Mouse (Mus musculus) embryonic facial prominence, embryonic 13.5 days (tissue): ENCODE results near the gene Ntn4. TPM values are rescaled to one million over a fixed set of nuclear protein-coding genes. Genes with fewer than 3 reads are reported as not detected.

Experiments
- ATAC-seq: fragments of 200-750 bp; cut with Nextera tagmentation; 2 replicates; pipeline ENCODE4 v1.8.0; 2017; ENCODE audit warnings: low read depth; ENCODE audit not compliant: insufficient number of reproducible peaks, insufficient read depth, low FRiP score, low TSS enrichment
- H3K27ac ChIP-seq: fragments of 300-500 bp; sonication (generic); 2 replicates; pipeline ENCODE4 v1.5.1; 2015; ENCODE audit warnings: moderate library complexity, mild to moderate bottlenecking, inconsistent platforms
- H3K27me3 ChIP-seq: fragments of 300-500 bp; sonication (generic); 2 replicates; pipeline ENCODE4 v1.6.1; 2015; ENCODE audit warnings: mild to moderate bottlenecking, inconsistent platforms
- H3K36me3 ChIP-seq: fragments of 300-500 bp; sonication (generic); 2 replicates; pipeline ENCODE4 v1.6.1; 2015; ENCODE audit warnings: mild to moderate bottlenecking, inconsistent platforms
- H3K4me1 ChIP-seq: fragments of 300-500 bp; sonication (generic); 2 replicates; pipeline ENCODE4 v1.6.1; 2015; ENCODE audit warnings: inconsistent platforms
- H3K4me2 ChIP-seq: fragments of 300-500 bp; sonication (generic); 2 replicates; pipeline ENCODE4 v1.6.1; 2015; ENCODE audit warnings: moderate library complexity, mild to moderate bottlenecking, inconsistent platforms
- H3K4me3 ChIP-seq: fragments of 300-500 bp; sonication (generic); 2 replicates; pipeline ENCODE4 v1.5.1; 2015; ENCODE audit warnings: mild to moderate bottlenecking, inconsistent platforms
- H3K9ac ChIP-seq: fragments of 300-500 bp; sonication (generic); 2 replicates; pipeline ENCODE4 v1.6.1; 2015; ENCODE audit warnings: mild to moderate bottlenecking, inconsistent platforms
- H3K9me3 ChIP-seq: fragments of 300-500 bp; sonication (generic); 2 replicates; pipeline ENCODE4 v1.6.1; 2016; ENCODE audit warnings: inconsistent platforms
- WGBS: fragments of 180-500 bp; shearing (Covaris S2); methylation state at CpG from one replicate; pipeline ENCODE4 v1.1.7; 2015; ENCODE audit warnings: mixed read lengths; 5-methylcytosine and 5-hydroxymethylcytosine counted together
- polyA plus RNA-seq: library from polyadenylated mRNA; unstranded; fragments of >200 nt; fragmentation: Nextera tagmentation; extraction: Ambion mirVana; gene quantifications from 2 replicates; pipeline ENCODE4 v1.2.1, GENCODE M21; 2015

Gene Ntn4
- polyA plus RNA-seq, 1 experiment from 2014 or later = 0.87 TPM

- Histone ChIP-seq H3K9me3 (0 out of 2 replicates have a peak, but pooled peaks cover 4% of the 10 kb centered on the region), H3K27ac (no peak overlapping the region), H3K9ac (no peak overlapping the region), H3K4me2 (no peak overlapping the region), H3K4me1 (no peaks in the 10 kb centered on the region), H3K4me3 (no peak overlapping the region), H3K36me3 (no peaks in the 10 kb centered on the region), H3K27me3 (no peaks in the 10 kb centered on the region)
- WGBS = 31% methylated on average over 8 of the region's 8 CpGs
- no peak for ATAC-seq
These were observed 25.6 kb upstream of the Ntn4 start for GRCm38 (mm10) chr10:93614850-93615249.

- H3K36me3 ChIP-seq = no peaks in the 10 kb centered on the region
- 69% methylated on average over 7 of the region's 7 CpGs for WGBS
- H3K4me3 ChIP-seq = no peak overlapping the region
- H3K9me3 ChIP-seq = no peaks in the 10 kb centered on the region
- peaks cover 4% of the 10 kb centered on the region; the same call in 1 of the 2 replicates for H3K4me1 ChIP-seq
- no peak overlapping the region for H3K4me2 ChIP-seq
- H3K27me3 ChIP-seq = no peaks in the 10 kb centered on the region
- no peak overlapping the region for H3K9ac ChIP-seq
- ATAC-seq = no peak
- no peak overlapping the region for H3K27ac ChIP-seq
These were observed 19.9 kb upstream of the Ntn4 start for GRCm38 (mm10) chr10:93620438-93621179.

GRCm38 (mm10) chr10:93623725-93624124 is 16.8 kb upstream of the Ntn4 start:
- no peak for ATAC-seq
- no peaks in the 10 kb centered on the region for H3K9me3 ChIP-seq
- 54% methylated on average over 9 of the region's 9 CpGs for WGBS
- H3K4me2 ChIP-seq = no peak overlapping the region
- no peak overlapping the region for H3K4me3 ChIP-seq
- no peaks in the 10 kb centered on the region for H3K36me3 ChIP-seq
- peaks cover 4% of the 10 kb centered on the region; the same call in 1 of the 2 replicates for H3K4me1 ChIP-seq
- H3K9ac ChIP-seq = no peak overlapping the region
- H3K27me3 ChIP-seq = no peaks in the 10 kb centered on the region
- no peak overlapping the region for H3K27ac ChIP-seq

- Histone ChIP-seq H3K4me2 (no peak overlapping the region), H3K27ac (no peak overlapping the region), H3K4me1 (peaks cover 4% of the 10 kb centered on the region; the same call in 1 of the 2 replicates), H3K36me3 (no peaks in the 10 kb centered on the region), H3K27me3 (no peaks in the 10 kb centered on the region), H3K9ac (no peak overlapping the region), H3K9me3 (no peaks in the 10 kb centered on the region), H3K4me3 (no peak overlapping the region)
- WGBS = 63% methylated on average over 10 of the region's 10 CpGs
- no peak for ATAC-seq
These were observed 16.3 kb upstream of the Ntn4 start for GRCm38 (mm10) chr10:93624151-93624550.

GRCm38 (mm10) chr10:93630310-93630709 is 10.2 kb upstream of the Ntn4 start:
- Histone ChIP-seq H3K9ac (no peak overlapping the region), H3K27me3 (0 out of 2 replicates have a peak, but pooled peaks cover 2% of the 10 kb centered on the region), H3K4me3 (no peak overlapping the region), H3K4me2 (no peak overlapping the region), H3K27ac (no peak overlapping the region), H3K9me3 (no peaks in the 10 kb centered on the region), H3K36me3 (no peaks in the 10 kb centered on the region), H3K4me1 (no peaks in the 10 kb centered on the region)
- WGBS = 92% methylated on average over 5 of the region's 5 CpGs
- no peak for ATAC-seq

- H3K4me1 ChIP-seq = no peaks in the 10 kb centered on the region
- H3K27ac ChIP-seq = no peak overlapping the region
- H3K9me3 ChIP-seq = no peaks in the 10 kb centered on the region
- no peak for ATAC-seq
- no peak overlapping the region for H3K4me2 ChIP-seq
- H3K4me3 ChIP-seq = no peak overlapping the region
- no peaks in the 10 kb centered on the region for H3K36me3 ChIP-seq
- 69% methylated on average over 4 of the region's 4 CpGs for WGBS
- 0 out of 2 replicates have a peak, but pooled peaks cover 6% of the 10 kb centered on the region for H3K27me3 ChIP-seq
- H3K9ac ChIP-seq = no peak overlapping the region
These were observed 8.4 kb upstream of the Ntn4 start for GRCm38 (mm10) chr10:93632086-93632485.

- 85% methylated on average over 5 of the region's 5 CpGs for WGBS
These were observed 6.9 kb upstream of the Ntn4 start for GRCm38 (mm10) chr10:93633563-93633962.

GRCm38 (mm10) chr10:93633971-93634370 is 6.5 kb upstream of the Ntn4 start:
- Histone ChIP-seq H3K9me3 (no peaks in the 10 kb centered on the region), H3K4me3 (no peak overlapping the region), H3K27ac (no peak overlapping the region), H3K4me1 (no peaks in the 10 kb centered on the region), H3K4me2 (no peak overlapping the region), H3K27me3 (peaks cover 13% of the 10 kb centered on the region; the same call in 1 of the 2 replicates), H3K36me3 (no peaks in the 10 kb centered on the region), H3K9ac (no peak overlapping the region)
- ATAC-seq = no peak
- 95% methylated on average over 2 of the region's 2 CpGs for WGBS

More at GRCm38 (mm10) chr10:93633563-93633962, 6.9 kb upstream of the Ntn4 start:
- no peak overlapping the region for H3K4me2 ChIP-seq
- H3K27ac ChIP-seq = no peak overlapping the region
- H3K4me1 ChIP-seq = no peaks in the 10 kb centered on the region
- peaks cover 12% of the 10 kb centered on the region; the same call in 1 of the 2 replicates for H3K27me3 ChIP-seq
- no peak overlapping the region for H3K9ac ChIP-seq
- no peak for ATAC-seq
- no peak overlapping the region for H3K4me3 ChIP-seq
- no peaks in the 10 kb centered on the region for H3K9me3 ChIP-seq
- no peaks in the 10 kb centered on the region for H3K36me3 ChIP-seq

GRCm38 (mm10) chr10:93635941-93636340 is 4.5 kb upstream of the Ntn4 start:
- H3K4me3 ChIP-seq = no peak overlapping the region
- H3K27ac ChIP-seq = no peak overlapping the region
- peaks cover 10% of the 10 kb centered on the region for H3K4me1 ChIP-seq
- peaks cover 27% of the 10 kb centered on the region for H3K27me3 ChIP-seq
- WGBS = 30% methylated on average over 9 of the region's 9 CpGs
- no peak overlapping the region for H3K9ac ChIP-seq
- ATAC-seq = no peak
- H3K9me3 ChIP-seq = no peaks in the 10 kb centered on the region
- H3K36me3 ChIP-seq = no peaks in the 10 kb centered on the region
- no peak overlapping the region for H3K4me2 ChIP-seq

GRCm38 (mm10) chr10:93640953-93641820 is 706 bp downstream of the Ntn4 start:
- Histone ChIP-seq H3K4me3 (peak overlapping the region; percentile 76), H3K4me1 (peaks cover 18% of the 10 kb centered on the region), H3K9me3 (no peaks in the 10 kb centered on the region), H3K27me3 (peaks cover 40% of the 10 kb centered on the region), H3K36me3 (no peaks in the 10 kb centered on the region), H3K9ac (peak overlapping the region; percentile 82), H3K27ac (peak overlapping the region; percentile 39; the same call in 1 of the 2 replicates), H3K4me2 (peak overlapping the region; percentile 99)
- WGBS = under 1% methylated on average over 64 of the region's 73 CpGs
- ATAC-seq = peak; percentile 59

GRCm38 (mm10) chr10:93641821-93642746 is 1.6 kb downstream of the Ntn4 start:
- H3K27ac ChIP-seq = no peak overlapping the region
- WGBS = 6% methylated on average over 32 of the region's 32 CpGs
- peaks cover 37% of the 10 kb centered on the region for H3K27me3 ChIP-seq
- peaks cover 18% of the 10 kb centered on the region for H3K4me1 ChIP-seq
- ATAC-seq = no peak
- peak overlapping the region; percentile 76 for H3K4me3 ChIP-seq
- H3K9me3 ChIP-seq = no peaks in the 10 kb centered on the region
- H3K36me3 ChIP-seq = no peaks in the 10 kb centered on the region
- H3K9ac ChIP-seq = peak overlapping the region; percentile 82
- peak overlapping the region; percentile 99 for H3K4me2 ChIP-seq
